Mouse (Mus musculus) liver, embryonic 16.5 days (tissue): ENCODE measurements around the gene Pot1b. TPM values are rescaled to one million over a fixed set of nuclear protein-coding genes. Genes with fewer than 3 reads are reported as not detected.

ENCODE experiments used
- ATAC-seq: fragments of 200-750 bp; cut with Nextera tagmentation; 2 replicates; pipeline ENCODE4 v1.8.0; 2017; ENCODE audit warnings: low read depth, mild to moderate bottlenecking, moderate number of reproducible peaks, moderate library complexity
- H3K27ac ChIP-seq: fragments of 300-500 bp; sonication (generic); 2 replicates; pipeline ENCODE4 v1.5.1; 2014; ENCODE audit warnings: mild to moderate bottlenecking, low read length
- H3K27me3 ChIP-seq: fragments of 300-500 bp; sonication (generic); 2 replicates; pipeline ENCODE4 v1.6.1; 2014; ENCODE audit warnings: low read depth, low read length, mixed read lengths; ENCODE audit not compliant: control insufficient read depth, insufficient read depth
- H3K36me3 ChIP-seq: fragments of 300-500 bp; sonication (generic); 2 replicates; pipeline ENCODE4 v1.6.1; 2014; ENCODE audit warnings: mild to moderate bottlenecking; ENCODE audit not compliant: control insufficient read depth, insufficient read depth
- H3K4me1 ChIP-seq: fragments of 300-500 bp; sonication (generic); 2 replicates; pipeline ENCODE4 v1.6.1; 2014; ENCODE audit warnings: low read depth, low read length, mixed read lengths; ENCODE audit not compliant: control insufficient read depth
- H3K4me2 ChIP-seq: fragments of 300-500 bp; sonication (generic); 2 replicates; pipeline ENCODE4 v1.6.1; 2014; ENCODE audit warnings: low read depth, low read length, mixed read lengths
- H3K4me3 ChIP-seq: fragments of 300-500 bp; sonication (generic); 2 replicates; pipeline ENCODE4 v1.5.1; 2014; ENCODE audit warnings: low read depth, mild to moderate bottlenecking, low read length
- H3K9ac ChIP-seq: fragments of 300-500 bp; sonication (generic); 2 replicates; pipeline ENCODE4 v1.6.1; 2014; ENCODE audit warnings: low read depth, low read length
- H3K9me3 ChIP-seq: fragments of 300-500 bp; sonication (generic); replicated peaks from 2 replicates; pipeline ENCODE4 v1.6.1; 2016; ENCODE audit warnings: low read length; ENCODE audit not compliant: control insufficient read depth
- WGBS: fragments of 180-500 bp; shearing (Covaris S2); extraction: QIAGEN DNeasy Blood & Tissue Kit; methylation state at CpG from one replicate; pipeline ENCODE4 v1.1.7; 2014; ENCODE audit not compliant: insufficient replicate concordance; 5-methylcytosine and 5-hydroxymethylcytosine counted together
- polyA plus RNA-seq: library from polyadenylated mRNA; unstranded; fragments of >200 nt; fragmentation: Nextera tagmentation; extraction: Ambion mirVana; gene quantifications from 2 replicates; pipeline ENCODE4 v1.2.1, GENCODE M21; 2015

Gene Pot1b
- 3.8 and 4.2 TPM in 2 replicates for polyA plus RNA-seq

GRCm38 (mm10) chr17:55711984-55712811, at the start of gene Pot1b:
Gene Pot1b (minus strand): TSS chr17:55712628.
- under 1% methylated on average over 36 of the region's 37 CpGs for WGBS
- peak within 1 kb of the TSS; percentile 75 for H3K9ac ChIP-seq
- peak within 1 kb of the TSS; percentile 77 for H3K4me3 ChIP-seq
- H3K27ac ChIP-seq = peak within 1 kb of the TSS; percentile 79
- peak within 1 kb of the TSS; percentile 72 for H3K4me2 ChIP-seq
- no peaks in the 10 kb centered on the region for H3K27me3 ChIP-seq
- no peaks in the 10 kb centered on the region for H3K9me3 ChIP-seq
- H3K4me1 ChIP-seq = 0 out of 2 replicates have a peak, but pooled peaks cover 2% of the 10 kb centered on the region
- peak; percentile 96 for ATAC-seq
- H3K36me3 ChIP-seq = peaks cover 5% of the 10 kb centered on the region

- no peaks in the 10 kb centered on the region for H3K9me3 ChIP-seq
- no peak overlapping the region for H3K4me3 ChIP-seq
- no peak overlapping the region for H3K27ac ChIP-seq
- no peaks in the 10 kb centered on the region for H3K36me3 ChIP-seq
- no peak overlapping the region for H3K9ac ChIP-seq
- 38% methylated on average over 2 of the region's 2 CpGs for WGBS
- H3K4me2 ChIP-seq = no peak overlapping the region
- no peaks in the 10 kb centered on the region for H3K4me1 ChIP-seq
- ATAC-seq = no peak
- H3K27me3 ChIP-seq = no peaks in the 10 kb centered on the region
Observed at GRCm38 (mm10) chr17:55751170-55751569, 38.7 kb upstream of the Pot1b start.

GRCm38 (mm10) chr17:55749786-55750185, 37.4 kb upstream of the Pot1b start, which contains the start of gene Adgre4:
Gene Adgre4 (plus strand): TSS chr17:55749984.
- no peak within 1 kb of the TSS for H3K4me3 ChIP-seq
- H3K4me2 ChIP-seq = no peak within 1 kb of the TSS
- no peak within 1 kb of the TSS for H3K27ac ChIP-seq
- no peaks in the 10 kb centered on the region for H3K4me1 ChIP-seq
- H3K36me3 ChIP-seq = no peaks in the 10 kb centered on the region
- H3K9ac ChIP-seq = no peak within 1 kb of the TSS
- 8% methylated on average over 2 of the region's 2 CpGs for WGBS
- ATAC-seq = no peak; the same call in 1 of the 2 replicates
- H3K9me3 ChIP-seq = no peaks in the 10 kb centered on the region
- H3K27me3 ChIP-seq = no peaks in the 10 kb centered on the region

DNA sequence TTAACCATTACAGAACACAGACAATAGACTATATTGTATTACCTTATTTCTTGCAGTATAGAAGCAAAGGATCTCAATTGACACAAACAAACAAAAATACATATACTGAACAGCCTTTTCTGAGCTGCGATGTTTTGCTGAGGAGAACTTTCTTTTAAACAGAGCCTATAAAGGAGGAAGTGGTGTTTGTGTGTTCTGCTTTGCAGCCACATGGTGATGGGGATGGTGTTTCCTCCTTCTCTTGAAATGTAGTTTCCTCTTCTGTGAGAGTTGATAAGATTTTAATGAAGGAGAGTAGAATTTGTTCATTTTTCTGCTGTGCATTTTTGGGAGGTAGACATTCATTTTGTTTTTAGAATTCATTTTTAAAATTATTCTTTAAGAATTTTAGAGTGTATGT, 24.2 kb upstream of the Pot1b start:
- Histone ChIP-seq H3K36me3 (no peaks in the 10 kb centered on the region), H3K4me2 (no peak overlapping the region), H3K4me3 (no peak overlapping the region), H3K27me3 (no peaks in the 10 kb centered on the region), H3K4me1 (no peaks in the 10 kb centered on the region), H3K9ac (no peak overlapping the region), H3K27ac (no peak overlapping the region), H3K9me3 (no peaks in the 10 kb centered on the region)
- WGBS = 9% methylated on average over 1 of the region's 1 CpGs
- no peak for ATAC-seq

DNA sequence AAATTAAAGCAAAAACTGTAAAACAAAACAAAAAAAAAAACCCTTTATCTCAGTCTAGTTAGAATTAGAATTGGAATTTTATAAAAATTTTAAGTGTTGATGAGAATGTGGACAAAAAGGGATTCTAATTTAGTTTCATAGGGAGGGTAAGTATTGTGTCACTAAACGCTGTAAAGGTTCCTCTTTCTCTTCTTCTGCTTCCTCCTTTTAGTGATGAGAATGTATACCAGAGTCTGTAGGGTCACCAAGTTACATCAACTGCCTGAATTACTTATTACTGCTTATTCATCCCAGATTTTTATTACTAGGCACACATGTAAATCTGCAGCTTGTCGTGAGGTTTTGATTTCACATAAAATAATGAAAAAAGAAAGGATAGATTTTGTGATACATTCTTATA, 13.8 kb upstream of the Pot1b start:
- no peaks in the 10 kb centered on the region for H3K4me1 ChIP-seq
- 30% methylated on average over 2 of the region's 2 CpGs for WGBS
- no peak overlapping the region for H3K27ac ChIP-seq
- H3K4me2 ChIP-seq = no peak overlapping the region
- H3K27me3 ChIP-seq = no peaks in the 10 kb centered on the region
- no peak overlapping the region for H3K9ac ChIP-seq
- ATAC-seq = no peak
- no peaks in the 10 kb centered on the region for H3K9me3 ChIP-seq
- no peaks in the 10 kb centered on the region for H3K36me3 ChIP-seq
- H3K4me3 ChIP-seq = no peak overlapping the region

DNA sequence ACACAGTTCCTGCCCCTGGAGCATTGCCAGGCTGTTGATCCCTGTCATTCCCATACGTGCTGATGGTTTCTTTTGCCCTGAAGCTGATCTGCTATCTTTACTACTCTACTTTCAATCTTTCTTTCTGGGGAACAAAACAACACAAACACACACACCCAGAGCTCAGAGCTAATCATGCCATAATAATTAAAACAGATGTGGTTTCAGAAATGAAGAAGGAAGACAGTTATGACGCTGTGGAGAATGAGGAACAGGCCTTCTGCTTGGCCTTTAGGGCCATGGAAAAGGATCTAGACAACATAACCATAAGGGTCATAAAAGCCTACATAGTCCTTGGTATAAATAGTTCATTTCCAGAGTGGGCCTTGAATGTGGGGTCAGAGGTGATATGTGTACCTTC, 9.8 kb upstream of the Pot1b start:
- H3K27ac ChIP-seq = no peak overlapping the region
- no peak for ATAC-seq
- 22% methylated on average over 2 of the region's 2 CpGs for WGBS

GRCm38 (mm10) chr17:55721270-55721669, 8.8 kb upstream of the Pot1b start:
- Histone ChIP-seq H3K27ac (no peak overlapping the region), H3K27me3 (no peaks in the 10 kb centered on the region), H3K4me2 (no peak overlapping the region), H3K9ac (no peak overlapping the region), H3K4me3 (no peak overlapping the region), H3K9me3 (no peaks in the 10 kb centered on the region), H3K36me3 (no peaks in the 10 kb centered on the region), H3K4me1 (no peaks in the 10 kb centered on the region)
- WGBS = 37% methylated on average over 1 of the region's 1 CpGs
- no peak for ATAC-seq

More for the DNA sequence above, 9.8 kb upstream of the Pot1b start:
- no peaks in the 10 kb centered on the region for H3K27me3 ChIP-seq
- H3K4me1 ChIP-seq = no peaks in the 10 kb centered on the region
- no peaks in the 10 kb centered on the region for H3K36me3 ChIP-seq
- H3K9me3 ChIP-seq = no peaks in the 10 kb centered on the region
- no peak overlapping the region for H3K4me2 ChIP-seq
- no peak overlapping the region for H3K9ac ChIP-seq
- no peak overlapping the region for H3K4me3 ChIP-seq

DNA sequence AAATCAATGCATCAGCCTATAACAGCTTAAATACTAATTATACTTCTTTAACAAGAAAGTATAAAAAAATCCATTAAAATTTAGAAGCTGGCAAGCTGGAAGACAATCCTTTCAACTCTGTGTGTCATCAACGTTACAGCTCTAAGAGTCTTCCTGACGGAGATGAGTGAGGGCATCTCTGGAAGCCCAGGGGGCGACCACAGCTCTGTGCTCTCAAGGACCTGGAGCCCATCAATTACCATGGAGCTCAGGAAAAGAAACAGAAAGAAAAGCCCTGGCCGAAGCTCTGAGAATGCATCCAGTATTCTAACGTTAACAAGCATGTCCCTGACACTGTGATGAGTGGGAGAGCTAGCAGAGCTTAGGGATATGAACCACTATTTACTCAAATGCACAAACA, 9.6 kb downstream of the Pot1b start:
- no peak overlapping the region for H3K27ac ChIP-seq
- no peak for ATAC-seq
- H3K27me3 ChIP-seq = no peaks in the 10 kb centered on the region
- H3K9ac ChIP-seq = no peak overlapping the region
- H3K9me3 ChIP-seq = no peaks in the 10 kb centered on the region
- H3K4me3 ChIP-seq = no peak overlapping the region
- WGBS = 78% methylated on average over 5 of the region's 5 CpGs
- no peak overlapping the region for H3K4me2 ChIP-seq
- H3K4me1 ChIP-seq = no peaks in the 10 kb centered on the region
- peaks cover 5% of the 10 kb centered on the region for H3K36me3 ChIP-seq

DNA sequence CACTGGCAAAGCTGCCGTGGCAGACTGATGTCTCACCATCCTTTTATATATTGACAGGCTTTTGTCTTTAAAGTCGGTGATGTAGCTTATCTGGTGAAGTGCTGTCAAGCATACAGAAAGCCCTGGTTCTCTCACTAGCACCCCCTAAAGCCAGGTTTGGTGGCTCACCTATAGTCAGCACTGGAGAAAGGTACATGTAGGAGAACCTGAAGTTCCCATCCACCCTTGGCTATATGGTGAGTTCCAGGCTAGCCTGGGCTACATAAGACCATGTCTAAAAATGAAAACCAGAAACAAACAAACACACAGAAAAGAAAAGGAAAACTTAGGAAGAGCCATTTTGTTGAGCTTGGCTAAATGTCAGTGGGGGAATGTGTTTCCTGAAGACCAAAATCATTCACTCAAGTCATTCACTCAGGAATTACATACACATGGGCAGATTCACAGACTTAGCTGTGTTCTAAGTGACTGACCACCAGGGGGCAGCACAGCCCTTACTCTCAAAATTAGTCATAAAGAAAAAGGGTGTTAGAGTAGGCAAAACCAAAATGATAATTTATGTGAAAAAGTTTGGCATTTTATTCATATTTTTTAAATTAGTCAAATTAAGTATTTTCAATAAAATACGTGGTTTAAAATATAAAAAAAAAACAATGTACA, 10.1 kb downstream of the Pot1b start:
- Histone ChIP-seq H3K9me3 (no peaks in the 10 kb centered on the region), H3K27ac (no peak overlapping the region), H3K4me2 (no peak overlapping the region), H3K27me3 (no peaks in the 10 kb centered on the region), H3K4me1 (no peaks in the 10 kb centered on the region), H3K36me3 (peaks cover 6% of the 10 kb centered on the region), H3K4me3 (no peak overlapping the region), H3K9ac (no peak overlapping the region)
- no peak for ATAC-seq
- 52% methylated on average over 3 of the region's 3 CpGs for WGBS
